Mouse (Mus musculus): ENCODE measurements around the gene Tmem108.

Gene Tmem108

GRCm38 (mm10) chr9:103716002-103716401 is 45.6 kb downstream of the Tmem108 start:
- no peak for DNase-seq

GRCm38 (mm10) chr9:103715352-103715751 is 46.3 kb downstream of the Tmem108 start:
- no peak for DNase-seq

- peak; percentile 29 for DNase-seq
Measured at GRCm38 (mm10) chr9:103713230-103713629, 48.4 kb downstream of the Tmem108 start.

- DNase-seq, result no peak
Measured at GRCm38 (mm10) chr9:103712711-103713110, 48.9 kb downstream of the Tmem108 start.

GRCm38 (mm10) chr9:103709694-103710093 is 51.9 kb downstream of the Tmem108 start:
- peak; percentile 21 for DNase-seq

- DNase-seq, result no peak
Measured at GRCm38 (mm10) chr9:103708514-103709173, 53.0 kb downstream of the Tmem108 start.

GRCm38 (mm10) chr9:103707857-103708256 is 53.8 kb downstream of the Tmem108 start:
- no peak for DNase-seq

- no peak for DNase-seq
Measured at GRCm38 (mm10) chr9:103707000-103707790, 54.4 kb downstream of the Tmem108 start.

- no peak for DNase-seq
Measured at GRCm38 (mm10) chr9:103705717-103706116, 55.9 kb downstream of the Tmem108 start.

- no peak for DNase-seq
Measured at GRCm38 (mm10) chr9:103703014-103703413, 58.6 kb downstream of the Tmem108 start.

GRCm38 (mm10) chr9:103702452-103702851 is 59.2 kb downstream of the Tmem108 start:
- DNase-seq, result no peak

GRCm38 (mm10) chr9:103701448-103701847 is 60.2 kb downstream of the Tmem108 start:
- DNase-seq, result no peak

GRCm38 (mm10) chr9:103700240-103700639 is 61.4 kb downstream of the Tmem108 start:
- DNase-seq, result no peak

GRCm38 (mm10) chr9:103696967-103697366 is 64.7 kb downstream of the Tmem108 start:
- DNase-seq, result no peak

- no peak for DNase-seq
Measured at GRCm38 (mm10) chr9:103693826-103694225, 67.8 kb downstream of the Tmem108 start.

GRCm38 (mm10) chr9:103692699-103693098 is 68.9 kb downstream of the Tmem108 start:
- DNase-seq, result no peak

GRCm38 (mm10) chr9:103691847-103692246 is 69.8 kb downstream of the Tmem108 start:
- DNase-seq, result no peak

- DNase-seq, result no peak
Measured at GRCm38 (mm10) chr9:103690446-103690845, 71.2 kb downstream of the Tmem108 start.

- DNase-seq, result peak; percentile 73
Measured at GRCm38 (mm10) chr9:103689697-103690096, 71.9 kb downstream of the Tmem108 start.

- DNase-seq, result no peak
Measured at GRCm38 (mm10) chr9:103689006-103689405, 72.6 kb downstream of the Tmem108 start.

GRCm38 (mm10) chr9:103687130-103687529 is 74.5 kb downstream of the Tmem108 start:
- no peak for DNase-seq

GRCm38 (mm10) chr9:103681741-103682330 is 79.8 kb downstream of the Tmem108 start:
- no peak for DNase-seq

- DNase-seq, result no peak
Measured at GRCm38 (mm10) chr9:103679234-103679633, 82.4 kb downstream of the Tmem108 start.

- DNase-seq, result no peak
Measured at GRCm38 (mm10) chr9:103678531-103679060, 83.0 kb downstream of the Tmem108 start.

Measured in kidney, postnatal 10 days (tissue).